Mouse (Mus musculus): ENCODE data around the gene Aph1a.
"Not testable (repeated sequence)": the region's sequence is repeated elsewhere in the genome, so short reads cannot be mapped to it uniquely, and the experiment has no call there.

The Aph1a gene

DNA sequence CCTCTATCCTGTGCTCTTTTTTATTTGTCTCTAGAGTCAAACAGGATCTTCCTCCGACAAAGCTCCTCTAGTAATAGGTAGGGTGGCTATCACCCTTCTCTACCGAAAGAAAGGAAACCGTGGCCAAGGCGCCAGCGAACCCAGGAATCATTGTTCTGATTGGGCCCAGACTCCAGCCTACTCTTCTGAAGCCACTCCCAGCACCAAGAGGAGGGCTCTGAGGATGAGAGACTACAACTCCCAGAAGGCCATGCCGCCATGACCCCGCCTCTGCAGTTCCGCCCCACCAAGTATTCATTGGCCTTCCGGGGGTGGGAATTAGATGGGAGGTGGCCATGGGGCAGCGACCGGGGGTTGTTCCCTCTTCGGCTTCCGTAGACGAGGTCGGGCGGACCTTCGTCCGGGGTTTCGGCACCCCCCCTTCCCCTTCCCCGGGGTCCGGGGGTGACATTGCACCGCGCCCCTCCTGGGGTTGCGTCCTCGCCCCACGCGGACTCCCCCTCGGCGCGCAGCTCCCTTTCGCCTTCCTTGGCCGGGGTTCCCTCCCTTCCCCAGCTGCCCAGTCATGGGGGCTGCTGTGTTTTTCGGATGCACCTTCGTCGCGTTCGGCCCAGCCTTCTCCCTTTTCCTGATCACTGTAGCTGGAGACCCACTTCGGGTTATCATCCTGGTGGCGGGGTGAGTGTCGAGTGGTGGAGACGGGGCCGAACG is at the start of gene Aph1a:
Gene Aph1a (plus strand): TSS at position 364 of the 711 bp plus-strand sequence.
- peak; percentile 98 to 99 for DNase-seq (ENCODE audit: low spot score in 2 of 2)

DNA sequence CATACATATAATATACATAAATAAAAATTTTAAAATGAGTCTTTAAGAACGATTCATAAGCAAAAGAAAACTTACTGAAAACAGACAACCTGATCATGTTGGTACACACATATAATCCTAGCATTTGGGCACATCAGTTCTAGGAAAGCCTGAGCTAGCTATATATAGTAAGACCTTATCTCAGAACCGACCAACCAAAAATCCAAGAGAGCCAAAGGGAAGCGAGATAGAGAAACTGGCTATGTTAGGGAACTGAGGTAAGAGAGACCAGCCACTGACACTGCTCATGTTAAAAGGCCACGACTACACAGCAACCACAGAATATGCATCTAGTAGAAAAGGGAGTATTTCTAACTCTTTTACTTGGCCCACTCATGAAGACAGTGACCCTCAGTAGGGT is 43.2 kb upstream of the Aph1a start:
- DNase-seq (ENCODE audit: low spot score in 2 of 2): no peak

DNA sequence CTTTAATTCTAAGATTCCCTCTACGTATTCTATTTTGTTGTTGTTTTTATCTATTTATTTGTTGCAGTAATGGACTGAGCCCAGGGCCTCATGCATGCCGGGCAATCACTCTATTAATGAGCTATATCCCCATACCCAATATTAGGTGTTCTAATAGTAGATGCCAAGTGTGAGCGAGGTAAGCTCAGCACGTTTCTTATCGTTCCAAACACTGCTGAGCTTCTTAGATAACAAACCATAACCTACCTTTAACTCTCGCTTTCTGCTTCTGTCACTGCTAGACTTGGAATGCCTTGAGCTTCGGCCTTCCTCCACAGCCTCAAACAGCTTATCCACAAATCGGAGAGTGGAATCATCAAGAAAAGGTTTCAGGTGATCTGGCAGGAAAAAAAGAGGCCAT is 42.5 kb upstream of the Aph1a start:
- no peak for DNase-seq (ENCODE audit: low spot score in 2 of 2)

DNA sequence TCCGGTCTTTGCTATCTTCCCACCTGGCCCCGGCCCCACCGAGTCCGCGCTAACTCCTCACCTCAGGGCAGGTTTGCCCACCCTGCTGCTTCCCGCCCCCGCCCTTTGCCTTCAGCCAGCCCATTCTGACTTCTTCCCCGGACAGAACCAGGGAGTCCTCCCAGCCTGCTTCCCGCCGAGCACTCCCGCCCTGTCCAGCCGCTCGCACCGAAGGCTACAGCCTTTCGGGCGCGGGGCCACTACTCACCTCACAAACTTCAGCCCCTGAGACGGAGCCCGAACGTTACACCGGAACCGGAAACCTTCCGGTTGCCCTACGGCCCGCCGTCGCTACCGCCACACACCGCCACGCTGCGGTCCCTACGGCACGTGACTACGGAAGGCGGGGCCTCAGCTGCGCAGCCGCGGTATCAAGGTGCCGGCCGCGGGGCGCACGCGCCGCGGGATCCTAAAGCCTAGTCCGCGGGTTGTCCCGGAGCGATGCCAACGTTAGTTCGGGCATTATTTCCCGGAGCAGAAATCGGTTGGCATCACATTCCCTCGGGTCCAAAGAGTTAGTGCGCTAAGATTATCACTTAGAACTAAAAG is 38.2 kb upstream of the Aph1a start, which contains the start of gene Prpf3:
Gene Prpf3 (minus strand): TSS at position 384 of the 588 bp plus-strand sequence.
- peak; percentile 96 to 97 for DNase-seq (ENCODE audit: low spot score in 2 of 2)

DNA sequence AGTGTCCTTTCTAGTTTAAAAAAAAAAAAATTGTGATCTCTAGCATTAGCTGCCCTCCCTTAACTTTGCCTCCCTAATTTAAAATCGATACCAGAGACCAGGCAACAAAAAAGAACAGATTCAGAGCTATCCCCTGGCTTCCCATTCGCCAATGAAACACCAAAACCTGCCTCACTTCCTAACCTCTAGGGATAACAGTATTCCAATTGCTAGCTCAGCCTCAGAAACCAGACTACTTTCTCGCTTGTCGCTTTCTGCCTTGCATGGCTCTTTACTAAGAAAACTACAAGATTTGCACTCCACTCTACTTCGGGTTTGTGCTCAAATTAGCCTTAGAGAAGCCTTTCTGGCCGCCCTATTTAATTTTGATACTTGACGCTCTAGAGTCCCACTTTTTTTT is 37.7 kb upstream of the Aph1a start:
- no peak for DNase-seq (ENCODE audit: low spot score in 2 of 2)

DNA sequence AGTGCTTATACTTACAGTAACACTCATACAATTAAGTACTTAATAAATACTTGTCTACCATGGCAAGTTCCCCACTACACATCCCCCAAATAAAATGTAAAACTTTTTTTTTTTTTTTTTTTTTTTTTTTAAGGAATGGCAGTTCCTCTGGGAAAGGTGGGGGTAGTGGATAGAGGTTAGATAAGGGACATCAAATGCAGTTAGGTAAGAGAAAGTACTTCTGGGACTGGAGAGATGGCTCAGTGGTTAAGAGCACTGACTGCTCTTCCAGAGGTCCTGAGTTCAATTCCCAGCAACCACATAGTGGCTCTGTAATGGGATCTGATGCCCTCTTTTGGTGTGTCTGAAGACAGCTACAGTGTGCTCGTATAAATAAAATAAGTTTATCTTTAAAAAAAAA is 36.7 kb upstream of the Aph1a start:
- not testable (repeated sequence) for DNase-seq (ENCODE audit: low spot score in 2 of 2)

DNA sequence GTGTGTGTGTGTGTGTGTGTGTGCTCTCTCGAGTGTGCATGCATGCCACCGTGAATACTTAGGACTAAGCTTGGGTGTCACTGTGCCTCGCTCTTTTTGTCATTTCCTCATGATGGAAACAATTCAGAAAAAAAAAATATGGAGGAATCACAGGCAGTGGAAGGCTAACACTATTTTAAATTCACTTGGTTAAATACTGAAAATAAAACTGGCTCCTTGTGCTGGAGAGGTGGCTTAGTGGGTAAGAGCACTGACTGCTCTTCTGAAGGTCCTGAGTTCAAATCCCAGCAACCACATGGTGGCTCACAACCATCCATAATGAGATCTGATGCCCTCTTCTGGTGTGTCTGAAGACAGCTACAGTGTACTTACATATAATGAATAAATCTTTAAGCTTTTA is 35.5 kb upstream of the Aph1a start:
- not testable (repeated sequence) for DNase-seq (ENCODE audit: low spot score in 2 of 2)

DNA sequence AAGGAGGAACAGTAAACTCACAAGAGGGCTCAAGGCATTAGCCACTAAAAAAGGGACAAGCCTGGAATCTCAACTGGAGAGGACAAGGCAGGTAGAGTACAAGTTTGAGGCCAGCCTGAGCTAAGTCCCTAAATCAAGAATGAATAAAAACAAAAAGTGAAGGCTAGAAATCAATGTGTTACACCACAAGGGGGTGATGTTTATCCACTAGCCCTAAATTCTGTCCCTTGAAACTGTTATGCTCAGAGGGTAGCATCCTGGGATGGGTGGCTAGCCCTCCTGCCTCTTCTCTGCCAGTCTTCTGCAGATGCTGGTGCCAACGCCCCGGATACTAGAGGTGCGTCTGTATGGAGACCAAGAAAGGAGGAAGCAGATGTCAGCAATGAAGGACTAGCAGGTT is 33.4 kb upstream of the Aph1a start:
- DNase-seq (ENCODE audit: low spot score in 2 of 2): no peak

DNA sequence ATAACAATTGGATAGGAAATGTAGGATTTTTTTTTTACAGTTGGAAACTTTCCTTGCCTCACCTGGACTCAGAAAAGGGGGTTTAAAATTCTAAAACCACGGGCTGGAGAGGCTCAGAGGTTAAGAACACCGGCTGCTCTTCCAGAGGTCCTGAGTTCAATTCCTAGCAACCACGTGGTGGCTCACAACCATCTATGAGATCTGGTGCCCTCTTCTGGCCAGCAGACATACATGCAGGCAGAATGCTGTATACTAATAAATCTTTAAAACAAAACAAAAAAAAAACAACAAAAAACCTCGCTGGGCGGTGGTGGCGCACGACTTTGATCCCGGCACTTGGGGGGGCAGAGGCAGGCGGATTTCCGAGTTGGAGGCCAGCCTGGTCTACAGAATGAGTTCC is 32.6 kb upstream of the Aph1a start:
- DNase-seq (ENCODE audit: low spot score in 2 of 2): no peak

DNA sequence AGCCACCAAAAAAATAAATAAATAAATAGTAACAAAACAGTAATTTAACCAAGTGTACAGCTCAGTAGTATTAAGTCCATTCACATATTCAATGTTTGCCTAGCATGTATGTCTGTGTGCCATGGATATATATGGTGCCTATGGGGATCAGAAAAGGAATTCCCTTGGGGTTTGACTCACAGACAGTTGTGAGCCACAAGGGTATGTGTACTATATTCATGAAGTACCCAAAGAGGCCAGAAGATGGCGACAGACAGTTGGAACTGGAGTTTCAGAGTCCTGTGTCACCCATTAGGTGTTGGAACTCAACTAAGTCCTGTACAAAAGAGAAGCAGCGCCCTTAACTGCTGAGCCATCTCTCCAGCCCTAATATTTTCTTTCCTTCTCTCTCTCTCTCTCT is 32.0 kb upstream of the Aph1a start:
- DNase-seq (ENCODE audit: low spot score in 2 of 2): peak; percentile 73 to 86

DNA sequence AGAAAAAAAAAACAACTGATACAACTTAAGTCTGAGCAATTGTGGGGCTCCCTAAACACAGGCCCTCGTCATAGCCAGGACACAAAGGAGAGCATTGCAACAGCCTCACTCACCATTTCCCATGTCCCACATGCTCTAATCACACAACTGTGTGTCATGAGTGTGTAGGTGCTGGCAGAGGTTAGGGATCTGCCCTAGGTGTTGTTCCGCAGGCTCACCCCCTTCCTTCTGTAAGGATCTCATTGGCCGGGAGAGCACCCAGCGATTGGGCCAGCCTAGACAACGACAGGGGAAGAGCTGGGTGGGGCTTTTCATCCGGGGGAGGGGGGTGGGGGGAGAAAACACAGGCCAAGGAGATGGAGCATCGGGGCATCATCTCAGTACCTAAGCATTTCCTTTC is 30.2 kb upstream of the Aph1a start:
- no peak for DNase-seq (ENCODE audit: low spot score in 2 of 2)

DNA sequence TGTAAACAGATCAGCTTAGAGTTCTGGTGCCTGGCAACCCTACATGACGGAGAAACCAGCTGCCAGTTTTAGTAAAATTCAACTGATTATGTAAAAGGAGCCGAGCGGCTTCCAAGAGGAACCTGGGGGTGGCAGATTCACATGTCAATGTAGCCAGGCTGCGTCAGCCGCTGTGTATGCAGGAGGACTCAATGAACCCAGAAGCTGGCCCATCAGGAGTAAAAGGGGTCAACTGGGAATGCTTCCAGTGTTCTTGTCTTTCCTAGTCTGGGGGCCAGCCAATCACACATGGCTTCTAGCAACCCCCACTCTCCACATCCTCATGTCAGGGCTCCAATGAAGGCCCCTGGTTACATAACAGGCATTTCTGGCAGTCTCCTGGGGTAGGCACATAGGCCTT is 28.7 kb upstream of the Aph1a start:
- peak; percentile 78 to 84 for DNase-seq (ENCODE audit: low spot score in 2 of 2)

DNA sequence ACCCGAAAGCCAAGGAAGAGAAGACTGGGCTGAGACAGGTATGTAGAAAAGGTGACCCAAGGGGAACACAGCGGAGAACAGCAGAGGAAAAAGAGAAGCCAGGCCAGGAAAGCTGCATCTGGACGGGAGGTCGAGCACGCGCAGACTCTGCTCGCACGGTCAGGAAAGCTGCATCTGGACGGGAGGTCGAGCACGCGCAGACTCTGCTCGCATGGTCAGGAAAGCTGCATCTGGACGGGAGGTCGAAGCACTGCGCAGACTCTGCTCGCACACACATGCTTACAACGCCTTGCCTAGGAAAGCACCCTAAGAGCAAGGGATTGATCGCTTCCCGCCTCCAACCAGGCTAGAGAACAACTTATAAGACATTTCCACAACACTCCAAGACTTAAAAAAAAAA is 28.2 kb upstream of the Aph1a start:
- no peak for DNase-seq (ENCODE audit: low spot score in 2 of 2)

DNA sequence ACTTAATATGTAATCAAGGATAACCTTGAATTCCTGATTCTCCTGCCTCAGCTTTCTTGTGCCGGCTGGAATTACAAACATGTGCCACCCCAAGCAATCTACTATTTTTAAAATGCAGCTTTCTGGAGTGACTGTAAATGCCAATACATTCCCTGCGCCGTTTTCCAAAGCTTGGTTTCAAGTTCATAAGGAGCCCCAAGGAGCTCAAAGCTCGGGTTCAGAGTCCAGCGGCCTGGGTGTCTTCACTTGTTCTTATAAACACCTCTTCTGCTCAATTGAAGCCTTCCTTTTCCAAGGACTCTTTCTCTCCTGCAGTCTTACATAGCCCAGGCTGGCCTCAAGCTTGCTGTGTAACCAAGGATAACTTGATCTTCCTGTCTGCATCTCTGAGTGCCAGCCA is 27.7 kb upstream of the Aph1a start:
- DNase-seq (ENCODE audit: low spot score in 2 of 2): no peak

DNA sequence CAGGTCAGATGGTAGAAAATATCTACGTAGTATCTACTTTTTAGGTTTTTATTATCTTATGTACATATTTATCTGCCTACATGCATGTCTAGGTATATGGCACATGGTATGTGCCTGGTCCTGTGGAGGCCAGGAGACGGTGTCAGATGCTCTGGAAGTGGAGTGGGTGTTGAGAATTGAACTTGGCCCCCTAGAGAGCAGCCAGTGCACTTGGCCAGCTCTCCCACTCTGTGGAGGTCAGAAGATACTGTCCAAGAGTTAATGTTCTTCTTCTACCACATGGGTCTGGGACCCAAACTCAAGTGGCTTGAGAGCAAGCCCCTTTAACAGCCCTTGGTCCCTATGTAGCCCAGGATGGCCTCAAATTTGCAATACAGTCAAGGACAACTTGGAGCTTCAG is 26.4 kb upstream of the Aph1a start:
- DNase-seq (ENCODE audit: low spot score in 2 of 2): no peak

DNA sequence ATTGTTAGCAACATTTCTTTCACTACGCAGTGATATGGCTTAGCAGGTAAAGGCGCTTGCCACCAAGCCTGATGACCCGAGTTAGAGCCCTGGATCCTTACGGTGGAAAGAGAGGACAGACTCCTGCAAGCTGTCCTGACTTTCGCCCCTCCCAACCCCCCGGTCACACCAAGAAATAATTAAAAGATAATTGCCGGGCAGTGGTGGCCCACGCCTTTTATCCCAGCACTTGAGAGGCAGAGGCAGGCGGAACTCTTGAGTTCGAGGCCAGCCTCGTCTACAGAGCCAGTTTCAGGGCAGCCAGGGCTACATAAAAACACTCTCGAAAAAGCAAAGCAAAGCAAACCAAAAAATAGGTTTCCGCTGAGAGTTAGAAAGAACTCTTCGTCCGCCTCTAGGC is 22.8 kb upstream of the Aph1a start:
- DNase-seq (ENCODE audit: low spot score in 2 of 2): no peak

DNA sequence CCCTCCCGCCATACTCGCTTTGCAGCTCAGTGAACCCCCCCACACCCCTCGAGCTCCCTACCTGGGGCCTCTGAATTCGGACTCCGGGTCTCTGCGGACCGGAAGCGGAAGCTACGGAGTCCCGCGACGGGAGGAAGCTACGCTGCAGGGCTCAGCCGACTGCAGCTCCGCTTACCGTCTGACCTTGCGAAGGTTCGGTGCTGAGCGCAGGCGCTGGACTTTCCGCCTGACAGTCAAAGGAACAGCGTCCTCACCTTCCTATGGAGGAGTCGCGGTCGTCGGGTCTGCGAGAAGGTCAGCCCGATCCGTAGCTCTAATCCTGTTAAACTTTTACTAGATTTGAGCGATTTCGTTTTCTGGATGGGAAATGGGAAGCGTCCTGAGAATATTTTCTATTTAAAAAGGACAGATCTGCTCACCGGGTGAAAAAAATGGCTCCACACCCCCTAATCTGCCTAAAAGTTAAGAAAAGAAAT is 22.3 kb upstream of the Aph1a start, which contains the start of gene Mrps21:
Gene Mrps21 (minus strand): TSS at position 128 of the 476 bp plus-strand sequence.
- peak; percentile 88 to 90 for DNase-seq (ENCODE audit: low spot score in 2 of 2)

DNA sequence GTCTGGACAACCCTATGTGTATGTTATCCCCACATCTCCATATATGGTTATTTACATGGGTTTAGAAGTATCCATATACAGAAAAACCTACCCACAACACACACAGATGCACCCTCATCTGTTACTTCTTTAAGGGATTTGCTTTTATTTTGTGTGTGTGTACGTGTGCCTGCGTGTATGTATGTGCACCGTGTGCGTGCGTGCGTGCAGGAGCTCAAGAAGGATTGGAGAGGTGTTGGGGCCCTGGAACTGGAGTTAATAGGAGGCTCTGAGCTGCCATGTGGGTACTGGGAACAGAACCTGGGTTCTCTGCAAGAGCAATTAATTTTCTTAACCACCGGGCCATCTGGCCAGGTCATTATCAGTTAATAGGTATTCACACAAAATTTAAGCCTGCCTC is 21.7 kb upstream of the Aph1a start:
- DNase-seq (ENCODE audit: low spot score in 2 of 2): no peak

DNA sequence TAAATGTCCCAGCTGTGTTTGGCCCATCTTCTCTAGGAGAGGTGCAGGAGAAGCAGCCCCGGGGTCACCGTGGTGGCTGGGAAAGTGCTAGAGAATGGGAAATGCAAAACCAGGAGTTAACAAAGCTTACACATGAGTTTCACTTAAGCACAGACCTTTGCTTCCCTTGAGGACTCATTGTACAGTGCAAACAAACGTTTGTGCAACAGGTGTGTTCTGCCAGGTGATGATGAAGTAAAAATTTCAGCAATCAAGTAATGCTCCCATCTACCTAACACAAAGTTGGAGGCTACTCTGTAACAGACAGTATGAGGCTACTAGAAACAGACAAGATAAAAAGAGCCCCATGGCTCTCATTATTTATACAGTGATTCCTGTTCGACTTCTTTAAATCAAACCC is 14.7 kb upstream of the Aph1a start:
- no peak for DNase-seq (ENCODE audit: low spot score in 2 of 2)

DNA sequence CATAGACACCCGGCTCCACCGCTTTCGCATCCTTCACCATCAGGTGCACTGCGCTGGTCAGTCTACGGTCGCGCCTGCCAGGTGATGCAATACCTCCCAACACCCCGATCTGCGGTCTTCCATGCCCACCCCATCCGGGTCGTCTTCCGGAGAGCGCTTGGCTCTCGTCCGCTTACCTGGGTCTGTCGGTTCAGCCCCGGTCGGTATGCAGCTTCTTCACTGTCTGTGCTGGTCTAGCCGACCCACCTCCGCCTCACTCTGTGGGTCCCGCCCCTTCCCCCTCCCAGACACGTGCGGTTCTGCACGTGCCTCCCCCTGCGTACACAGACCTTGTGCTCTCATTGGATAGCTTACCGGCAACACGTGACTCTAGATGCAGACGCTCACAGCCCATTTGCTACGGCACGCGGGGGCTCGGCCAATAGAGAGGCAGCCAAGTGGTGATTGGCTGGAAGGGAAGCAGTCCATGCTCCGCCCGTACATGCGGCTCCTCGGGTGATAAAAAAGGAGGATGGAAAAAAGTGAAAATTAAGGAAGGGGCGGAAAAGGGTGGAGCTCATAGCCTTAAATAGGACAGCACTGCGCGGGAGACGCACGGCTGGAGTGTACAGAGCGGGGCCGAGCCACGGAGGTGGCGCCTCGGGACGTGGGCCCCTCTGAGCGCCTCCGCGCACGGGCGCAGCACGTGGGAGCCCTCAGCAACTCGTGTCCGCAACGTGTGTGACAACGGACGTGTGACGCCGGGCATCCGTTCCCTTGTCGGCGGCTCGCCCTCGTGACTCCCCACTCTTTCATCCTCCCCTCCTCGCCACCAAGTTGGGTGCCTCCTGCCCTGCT is 11.6 kb upstream of the Aph1a start, which contains the start of gene Ciart:
Gene Ciart (minus strand): TSS at position 273 of the 837 bp plus-strand sequence.
- peak; percentile 98 to 99 for DNase-seq (ENCODE audit: low spot score in 2 of 2)

DNA sequence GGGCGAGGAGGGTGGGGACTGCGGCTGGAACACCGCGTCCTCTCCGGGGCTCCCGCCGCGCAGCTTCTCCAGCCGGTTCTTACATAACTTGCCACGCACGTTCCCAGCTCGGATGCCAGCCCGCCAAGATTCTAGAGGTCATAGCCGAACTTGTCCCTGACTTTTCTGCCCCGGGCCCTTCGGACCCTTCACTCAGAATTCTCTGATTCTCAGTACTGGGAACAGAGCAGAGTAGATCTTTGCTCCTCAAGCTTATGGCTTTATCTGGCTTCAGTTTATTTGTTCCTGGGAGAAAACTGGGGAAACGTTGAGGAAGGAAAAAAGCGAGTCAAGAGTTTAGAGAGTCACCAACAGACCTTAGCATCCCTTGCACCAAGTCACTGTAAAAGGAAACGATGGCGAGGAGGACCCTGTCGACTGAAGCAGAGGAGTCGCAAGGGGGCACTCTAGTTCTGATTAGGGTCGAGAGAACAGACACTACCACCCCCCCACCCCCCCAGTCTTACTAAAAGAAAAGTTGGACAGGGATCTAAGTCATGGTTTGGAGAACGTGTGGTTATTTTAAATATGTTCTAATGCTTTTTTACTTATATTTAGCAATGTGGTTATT is 10.8 kb upstream of the Aph1a start:
- peak; percentile 77 to 84 for DNase-seq (ENCODE audit: low spot score in 2 of 2)

DNA sequence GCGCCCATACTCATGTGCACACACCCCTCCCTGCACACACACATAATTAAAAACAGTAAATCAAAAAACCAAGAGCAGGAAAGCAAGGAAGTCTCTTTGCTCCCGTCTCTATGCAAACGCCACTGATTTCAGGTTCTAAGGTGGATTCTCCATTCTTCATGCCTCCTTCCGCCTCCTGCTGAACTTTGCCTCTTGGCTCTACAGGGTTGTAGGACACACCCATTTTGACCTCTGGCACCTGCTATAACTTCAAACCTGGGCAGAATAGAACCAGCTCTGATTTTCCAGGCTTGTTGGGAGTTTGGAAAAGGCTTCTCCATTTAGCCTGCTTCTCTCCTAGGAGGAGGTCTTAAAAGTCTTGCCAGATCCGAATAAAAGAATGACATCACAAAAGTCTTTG is 9.4 kb upstream of the Aph1a start:
- no peak for DNase-seq (ENCODE audit: low spot score in 2 of 2)
